8 mouse cellular contexts compared by ENCODE assay signal in the genomic region with DNA sequence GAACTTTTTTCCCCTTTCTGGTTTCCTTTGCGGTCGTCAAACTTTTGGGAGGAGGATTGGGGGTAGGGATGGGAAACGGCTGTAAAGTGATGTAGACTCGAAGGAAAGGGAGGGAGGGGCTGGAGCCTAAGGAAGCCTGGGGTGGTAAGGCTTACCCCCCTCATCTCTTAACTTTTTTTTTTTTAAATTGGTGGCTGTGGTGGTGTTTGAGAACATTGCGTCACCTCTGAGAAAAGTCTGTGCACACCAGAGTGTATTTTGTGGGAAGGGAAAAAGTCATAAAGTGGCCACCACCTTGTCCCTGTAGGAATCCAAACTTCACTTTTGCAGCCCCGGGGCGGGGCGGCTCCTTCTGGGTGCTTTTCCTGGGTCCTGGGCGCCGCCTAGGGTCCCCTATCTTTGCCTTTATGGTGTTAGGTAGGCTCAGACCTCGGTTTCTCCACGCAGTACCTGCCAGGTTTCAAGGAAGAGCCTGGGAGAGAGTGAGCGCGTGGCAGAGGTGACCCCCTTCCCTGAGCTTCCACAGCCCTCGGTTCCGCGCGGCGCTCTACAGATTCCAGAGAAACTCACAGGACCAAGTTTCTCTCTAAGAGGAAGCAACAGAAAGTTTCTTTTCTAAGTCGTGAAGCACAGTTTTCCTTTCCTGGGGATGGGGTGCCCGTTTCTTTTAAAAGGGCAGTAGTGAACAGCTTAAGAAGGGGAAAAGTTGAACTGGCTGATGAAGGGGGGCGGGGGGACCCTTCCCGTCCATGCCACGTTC. TPM values are rescaled to one million over a fixed set of nuclear protein-coding genes. Genes with fewer than 3 reads are reported as not detected.
A peak's percentile ranks its signal among the peaks of the same experiment; 100 is the strongest.
DNase-seq lines count a peak whose midpoint lies in the region; ATAC-seq and TF ChIP-seq lines count a peak whose summit lies in the region.

No protein-coding gene starts in this region.

- peak overlapping the region; percentile 89 for H3K9ac ChIP-seq in embryonic facial prominence, embryonic 12.5 days
- H3K9ac ChIP-seq in liver, embryonic 11.5 days (ENCODE audit: low read depth, low read length): peak overlapping the region; percentile 67
- H3K9ac ChIP-seq in neural tube, embryonic 11.5 days (ENCODE audit: low read length): peak overlapping the region; percentile 83

- no peak for TF ChIP-seq CTCF in layer of hippocampus, adult 2 months (conservative IDR thresholded peaks at IDR 0.05)

- H3K4me3 ChIP-seq in layer of hippocampus, adult 2 months: peak overlapping the region; percentile 57
- peak overlapping the region; percentile 83 for H3K4me3 ChIP-seq in embryonic facial prominence, embryonic 12.5 days
- H3K4me3 ChIP-seq in liver, embryonic 11.5 days (ENCODE audit: low read depth, low read length): peak overlapping the region; percentile 71
- peak overlapping the region; percentile 70 for H3K4me3 ChIP-seq in neural tube, embryonic 11.5 days (ENCODE audit: low read depth, low read length)

- H3K27ac ChIP-seq in layer of hippocampus, adult 2 months: no peak overlapping the region
- H3K27ac ChIP-seq in embryonic facial prominence, embryonic 12.5 days: peak overlapping the region; percentile 99
- peak overlapping the region; percentile 71 for H3K27ac ChIP-seq in liver, embryonic 11.5 days (ENCODE audit: low read depth, low read length)
- peak overlapping the region; percentile 54; the same call in 1 of the 2 replicates for H3K27ac ChIP-seq in neural tube, embryonic 11.5 days (ENCODE audit: low read depth, low read length)

- H3K27me3 ChIP-seq in embryonic facial prominence, embryonic 12.5 days: no peaks in the 10 kb centered on the region
- H3K27me3 ChIP-seq in liver, embryonic 11.5 days (replicated peaks; ENCODE audit: control insufficient read depth, insufficient read depth, low read length): peaks cover 2% of the 10 kb centered on the region; the same call in 1 of the 2 replicates
- no peaks in the 10 kb centered on the region for H3K27me3 ChIP-seq in neural tube, embryonic 11.5 days (ENCODE audit: control insufficient read depth, insufficient read depth, low read length)

- DNase-seq in layer of hippocampus, adult 2 months (ENCODE audit: low spot score in 2 of 2): no peak
- no peak for DNase-seq in layer of hippocampus, adult 9-11 months
- DNase-seq in liver, embryonic 11.5 days (ENCODE audit: low spot score): peak; percentile 57
- peak; percentile 50 for DNase-seq in neural tube, embryonic 11.5 days (ENCODE audit: low spot score)
- DNase-seq in right cerebral cortex, adult 18-20 months: no peak
- DNase-seq in urinary bladder, postnatal 4 days (ENCODE audit: low spot score in 2 of 2): no peak

- H3K4me2 ChIP-seq in embryonic facial prominence, embryonic 12.5 days (replicated peaks): peak overlapping the region; percentile 86
- peak overlapping the region; percentile 82 for H3K4me2 ChIP-seq in liver, embryonic 11.5 days
- H3K4me2 ChIP-seq in neural tube, embryonic 11.5 days (ENCODE audit: low read depth): peak overlapping the region; percentile 80

- H3K9me3 ChIP-seq in embryonic facial prominence, embryonic 12.5 days: no peaks in the 10 kb centered on the region
- no peaks in the 10 kb centered on the region for H3K9me3 ChIP-seq in liver, embryonic 11.5 days (ENCODE audit: control insufficient read depth, low read length)
- no peaks in the 10 kb centered on the region for H3K9me3 ChIP-seq in neural tube, embryonic 11.5 days (ENCODE audit: control insufficient read depth, low read length)

- H3K36me3 ChIP-seq in embryonic facial prominence, embryonic 12.5 days: peaks cover 18% of the 10 kb centered on the region
- no peaks in the 10 kb centered on the region; the same call in 1 of the 2 replicates for H3K36me3 ChIP-seq in liver, embryonic 11.5 days (ENCODE audit: control insufficient read depth, insufficient read depth, low read length)
- peaks cover 3% of the 10 kb centered on the region; the same call in 1 of the 2 replicates for H3K36me3 ChIP-seq in neural tube, embryonic 11.5 days (ENCODE audit: control insufficient read depth, insufficient read depth, low read length)

- WGBS in embryonic facial prominence, embryonic 12.5 days: 1% methylated on average over 23 of the region's 24 CpGs
- WGBS in liver, embryonic 11.5 days: under 1% methylated on average over 24 of the region's 24 CpGs
- under 1% methylated on average over 24 of the region's 24 CpGs for WGBS in neural tube, embryonic 11.5 days

- H3K4me1 ChIP-seq in embryonic facial prominence, embryonic 12.5 days: peaks cover 14% of the 10 kb centered on the region
- H3K4me1 ChIP-seq in liver, embryonic 11.5 days (replicated peaks; ENCODE audit: control insufficient read depth, insufficient read depth, low read length): peaks cover 4% of the 10 kb centered on the region
- H3K4me1 ChIP-seq in neural tube, embryonic 11.5 days (ENCODE audit: control insufficient read depth, insufficient read depth, low read length): no peaks in the 10 kb centered on the region; the same call in 1 of the 2 replicates

- 0 out of 2 replicates have a peak, but pooled peaks have one; percentile 7 for ATAC-seq in embryonic facial prominence, embryonic 12.5 days (ENCODE audit: insufficient number of reproducible peaks, insufficient read depth, low FRiP score, low TSS enrichment)
- ATAC-seq in hematopoietic stem cell, adult 5-6 weeks (replicated peaks in 1 of 2; ENCODE audit: insufficient read depth in 1 of 2, low FRiP score in 2 of 2, low TSS enrichment in 1 of 2, low read depth in 1 of 2, poor library complexity in 2 of 2, severe bottlenecking in 2 of 2): peak; percentile 35 to 52; a peak in 3 of 4 replicates
- peak; percentile 23; the same call in 1 of the 2 replicates for ATAC-seq in liver, embryonic 11.5 days (replicated peaks; ENCODE audit: low FRiP score)
- peak; percentile 28 for ATAC-seq in neural tube, embryonic 11.5 days (ENCODE audit: insufficient read depth, low FRiP score, low TSS enrichment)

RNA-seq across cellular contexts. Expression of a gene that starts 0.6 kb away (rescaled TPM):
- 10 to 100 TPM; 38.7 to 53.6 TPM for total RNA-seq in layer of hippocampus, adult 2 months (2021)
- polyA plus RNA-seq in embryonic facial prominence, embryonic 12.5 days (2016; fragmentation: Nextera tagmentation; extraction: Ambion mirVana): 233 and 238 TPM in 2 replicates
- 3.5 and 21.3 TPM in 2 replicates for total RNA-seq in hematopoietic stem cell, adult 5-6 weeks (2017)
- polyA plus RNA-seq in liver, embryonic 11.5 days (2014; fragmentation: Nextera tagmentation; extraction: Ambion mirVana): 171 and 175 TPM in 2 replicates
- 88.1 and 92.1 TPM in 2 replicates for polyA plus RNA-seq in neural tube, embryonic 11.5 days (2014; fragmentation: Nextera tagmentation; extraction: Ambion mirVana)

Comparison
In these comparisons a context has a peak if more than half of its experiments do, and no peak if none do; other contexts are left out.
1. DNase-seq: peak in liver, embryonic 11.5 days (single experiment) and neural tube, embryonic 11.5 days (single experiment); none in layer of hippocampus, adult 2 months (0 of 2), layer of hippocampus, adult 9-11 months (single experiment), right cerebral cortex, adult 18-20 months (single experiment) and urinary bladder, postnatal 4 days (0 of 2).
2. Peak in every context shown above with its lines, with median percentiles within 50 percentile points of each other: H3K4me3 ChIP-seq, ATAC-seq, H3K4me2 ChIP-seq and H3K9ac ChIP-seq.